Mouse (Mus musculus): ENCODE results near the gene Rpl13a.

GRCm38 (mm10) chr7:45176356-45176755 lies 47.8 kb upstream of the Rpl13a start:
- TF ChIP-seq CTCF (IDR thresholded peaks at IDR 0.05; ENCODE audit: low read depth, low read length) (no peak), POLR2A (IDR thresholded peaks at IDR 0.05; ENCODE audit: insufficient read depth, low read length) (no peak)
